Mouse (Mus musculus) stomach, embryonic 14.5 days (tissue): ENCODE data around the gene Hsph1. TPM values are rescaled to one million over a fixed set of nuclear protein-coding genes. Genes with fewer than 3 reads are reported as not detected.

ENCODE experiments used
- ATAC-seq: fragments of 200-750 bp; cut with Nextera tagmentation; 2 replicates; pipeline ENCODE4 v1.8.0; 2017; ENCODE audit warnings: low read depth, moderate TSS enrichment; ENCODE audit not compliant: insufficient number of reproducible peaks, insufficient read depth, low FRiP score
- H3K27ac ChIP-seq: fragments of 300-500 bp; sonication (generic); 2 replicates; pipeline ENCODE4 v1.5.1; 2014; ENCODE audit warnings: mild to moderate bottlenecking, low read length, moderate library complexity, mixed read lengths
- H3K27me3 ChIP-seq: fragments of 300-500 bp; sonication (generic); 2 replicates; pipeline ENCODE4 v1.6.1; 2014; ENCODE audit warnings: low read length, control low read depth, mixed read lengths; ENCODE audit not compliant: control insufficient read depth, insufficient read depth
- H3K36me3 ChIP-seq: fragments of 300-500 bp; sonication (generic); 2 replicates; pipeline ENCODE4 v1.6.1; 2014; ENCODE audit warnings: mild to moderate bottlenecking, control low read depth, low read length, moderate library complexity, mixed read lengths; ENCODE audit not compliant: control insufficient read depth, insufficient read depth
- H3K4me1 ChIP-seq: fragments of 300-500 bp; sonication (generic); 2 replicates; pipeline ENCODE4 v1.6.1; 2014; ENCODE audit warnings: low read length, control low read depth, mixed read lengths; ENCODE audit not compliant: control insufficient read depth, insufficient read depth
- H3K4me2 ChIP-seq: fragments of 300-500 bp; sonication (generic); replicated peaks from 2 replicates; pipeline ENCODE4 v1.6.1; 2014; ENCODE audit warnings: low read depth, low read length, control low read depth
- H3K4me3 ChIP-seq: fragments of 300-500 bp; sonication (generic); 2 replicates; pipeline ENCODE4 v1.5.1; 2014; ENCODE audit warnings: low read depth, low read length, control low read depth
- H3K9ac ChIP-seq: fragments of 300-500 bp; sonication (generic); replicated peaks from 2 replicates; pipeline ENCODE4 v1.6.1; 2014; ENCODE audit warnings: low read depth, mild to moderate bottlenecking, control low read depth, low read length, moderate library complexity, mixed read lengths
- H3K9me3 ChIP-seq: fragments of 300-500 bp; sonication (generic); 2 replicates; pipeline ENCODE4 v1.6.1; 2016; ENCODE audit warnings: low read depth, low read length, control low read depth; ENCODE audit not compliant: control insufficient read depth
- WGBS: fragments of 180-500 bp; shearing (Covaris S2); extraction: QIAGEN DNeasy Blood & Tissue Kit; methylation state at CpG from one replicate; pipeline ENCODE4 v1.1.7; 2014; 5-methylcytosine and 5-hydroxymethylcytosine counted together
- polyA plus RNA-seq: library from polyadenylated mRNA; unstranded; fragments of >200 nt; fragmentation: Nextera tagmentation; extraction: Ambion mirVana; gene quantifications from 2 replicates; pipeline ENCODE4 v1.2.1, GENCODE M21; 2014

Gene Hsph1
- polyA plus RNA-seq, 1 experiment from 2014 or later, result 42.7 TPM

DNA sequence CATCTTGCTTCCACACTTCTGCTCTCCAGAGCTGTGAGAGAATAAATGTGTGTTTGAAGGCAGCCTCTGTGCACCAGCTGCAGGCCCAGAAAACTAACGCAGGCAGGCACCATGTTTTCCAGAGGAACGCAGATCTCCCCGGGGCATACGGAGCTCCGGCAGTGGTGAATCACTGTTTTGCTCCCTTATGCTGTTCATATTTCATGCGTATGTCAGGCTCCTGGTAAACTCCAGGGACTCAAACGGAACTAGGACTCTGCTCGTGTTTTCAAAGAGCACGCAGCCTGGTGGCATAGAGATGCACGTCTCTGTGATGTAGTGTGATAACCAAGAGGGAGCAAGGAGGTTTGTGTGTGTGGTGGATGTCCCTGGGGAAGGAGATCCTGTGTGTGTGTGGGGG is 23.4 kb downstream of the Hsph1 start:
- H3K4me3 ChIP-seq, result no peak overlapping the region
- H3K9me3 ChIP-seq, result no peaks in the 10 kb centered on the region
- no peaks in the 10 kb centered on the region for H3K27me3 ChIP-seq
- peaks cover 22% of the 10 kb centered on the region for H3K36me3 ChIP-seq
- 0 out of 2 replicates have a peak, but pooled peaks cover 2% of the 10 kb centered on the region for H3K4me1 ChIP-seq
- H3K4me2 ChIP-seq, result no peak overlapping the region
- no peak overlapping the region for H3K9ac ChIP-seq
- 44% methylated on average over 10 of the region's 10 CpGs for WGBS
- no peak for ATAC-seq
- no peak overlapping the region for H3K27ac ChIP-seq

DNA sequence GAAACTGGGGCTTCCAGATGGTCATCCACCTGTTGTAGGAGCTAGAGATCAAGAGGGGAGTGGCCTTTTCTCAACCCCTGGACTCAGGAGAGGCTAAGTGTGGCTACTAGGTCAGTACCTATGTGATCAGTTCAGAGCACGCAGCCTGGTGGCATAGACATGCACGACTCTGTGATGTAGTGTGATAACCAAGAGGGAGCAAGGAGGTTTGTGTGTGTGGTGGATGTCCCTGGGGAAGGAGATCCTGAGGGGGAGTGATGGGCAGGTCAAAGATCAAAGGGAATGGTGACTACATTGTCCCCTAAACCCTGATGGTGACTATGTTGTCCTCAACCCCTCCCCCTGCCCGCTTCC is 24.0 kb downstream of the Hsph1 start:
- Histone ChIP-seq H3K27me3 (no peaks in the 10 kb centered on the region), H3K9ac (no peak overlapping the region), H3K4me1 (0 out of 2 replicates have a peak, but pooled peaks cover 2% of the 10 kb centered on the region), H3K9me3 (no peaks in the 10 kb centered on the region), H3K4me2 (no peak overlapping the region), H3K27ac (no peak overlapping the region), H3K36me3 (peaks cover 16% of the 10 kb centered on the region), H3K4me3 (no peak overlapping the region)
- ATAC-seq, result no peak
- whole genome bisulfite sequencing, result 88% methylated on average over 3 of the region's 3 CpGs

DNA sequence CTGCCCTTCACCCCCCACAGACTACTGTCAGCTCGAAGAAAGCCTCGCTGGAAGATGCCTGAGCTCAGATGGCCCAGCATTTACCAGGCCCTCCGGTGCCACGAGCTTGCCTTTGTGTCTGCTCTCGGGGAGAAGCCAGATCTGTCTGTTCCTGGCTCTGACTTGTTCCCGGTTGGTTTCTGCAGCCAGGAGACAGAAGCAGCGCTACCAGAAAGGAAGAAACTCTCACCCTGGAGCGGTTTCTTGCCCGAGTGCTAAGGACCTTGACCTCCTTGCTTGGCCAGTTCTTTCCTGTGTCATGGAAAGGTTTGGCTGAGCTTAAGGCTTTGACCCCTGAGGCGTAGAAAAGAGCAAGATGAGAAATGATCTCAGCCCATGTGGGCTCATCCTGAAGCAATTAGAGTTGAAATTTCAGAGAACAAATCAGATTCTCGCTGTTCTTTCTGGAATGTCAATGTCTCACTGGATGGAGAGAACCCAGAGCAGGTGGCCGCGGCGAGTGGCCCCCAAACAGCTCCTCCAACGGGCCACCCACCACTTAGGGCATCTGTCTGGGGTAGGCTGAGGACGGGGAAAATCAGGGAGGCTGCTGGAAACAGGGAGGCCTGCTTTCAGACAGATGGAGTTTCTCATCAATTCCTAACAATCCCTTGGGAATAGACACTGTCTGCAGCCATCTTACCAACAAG is 24.6 kb downstream of the Hsph1 start:
- Histone ChIP-seq H3K4me2 (no peak overlapping the region), H3K9me3 (no peaks in the 10 kb centered on the region), H3K4me3 (no peak overlapping the region), H3K4me1 (0 out of 2 replicates have a peak, but pooled peaks cover 2% of the 10 kb centered on the region), H3K9ac (no peak overlapping the region), H3K27me3 (no peaks in the 10 kb centered on the region), H3K36me3 (peaks cover 11% of the 10 kb centered on the region), H3K27ac (no peak overlapping the region)
- no peak for ATAC-seq
- WGBS, result 58% methylated on average over 16 of the region's 16 CpGs

DNA sequence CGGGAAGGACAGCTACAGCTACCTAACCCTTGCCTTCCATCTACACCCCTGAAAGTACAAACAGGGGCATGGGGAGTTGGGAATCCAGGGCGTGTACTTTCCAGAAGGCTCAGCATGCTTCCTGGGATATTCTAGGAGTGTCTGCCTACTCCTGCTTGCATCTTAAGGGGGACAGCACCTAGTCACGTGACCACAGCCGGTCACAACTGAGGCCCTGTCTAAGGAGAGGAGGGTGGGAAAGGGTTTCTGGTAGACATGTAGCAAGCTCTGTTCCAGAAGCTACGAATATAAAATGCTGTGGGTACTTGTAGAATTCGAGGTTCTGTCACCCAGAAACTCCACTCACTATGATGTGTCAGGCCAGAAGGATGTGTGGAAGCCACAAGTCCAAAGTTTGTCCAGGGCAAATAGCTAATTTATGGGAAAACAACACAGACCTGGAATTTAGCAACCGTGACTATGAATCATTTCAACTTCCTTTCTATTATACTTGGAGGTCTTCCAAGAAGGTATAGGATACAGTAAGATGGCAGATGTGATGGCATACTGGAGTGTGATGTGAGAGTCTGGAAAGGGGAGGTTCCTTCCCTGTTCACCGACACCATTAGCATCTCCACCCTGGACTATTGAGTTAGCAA is 29.0 kb downstream of the Hsph1 start:
- Histone ChIP-seq H3K36me3 (no peaks in the 10 kb centered on the region), H3K4me2 (no peak overlapping the region), H3K4me3 (no peak overlapping the region), H3K9me3 (no peaks in the 10 kb centered on the region), H3K27ac (no peak overlapping the region), H3K9ac (no peak overlapping the region), H3K4me1 (no peaks in the 10 kb centered on the region), H3K27me3 (no peaks in the 10 kb centered on the region)
- no peak for ATAC-seq
- 86% methylated on average over 8 of the region's 8 CpGs for WGBS

DNA sequence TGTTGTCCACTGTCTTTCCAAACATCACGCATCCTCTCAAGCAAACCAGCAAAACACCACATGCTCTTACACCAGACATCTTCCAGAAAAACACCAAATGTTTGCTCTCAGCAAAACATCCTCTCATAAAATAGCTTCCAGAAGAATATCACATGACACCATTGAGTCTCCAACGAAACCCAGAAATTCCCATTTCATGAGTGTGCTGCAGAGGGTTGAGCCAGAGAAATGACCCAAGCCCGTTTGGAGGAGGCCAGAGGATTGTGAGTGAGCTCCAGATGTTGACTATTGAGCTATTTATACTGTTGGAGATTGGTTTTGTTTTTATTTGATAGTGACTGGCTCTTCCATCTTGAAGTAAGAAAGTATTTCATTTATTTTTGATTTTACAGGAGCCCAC is 32.9 kb downstream of the Hsph1 start:
- WGBS, result 71% methylated on average over 3 of the region's 3 CpGs
- H3K9me3 ChIP-seq, result no peaks in the 10 kb centered on the region
- no peak overlapping the region for H3K9ac ChIP-seq
- no peak overlapping the region for H3K4me3 ChIP-seq
- no peaks in the 10 kb centered on the region for H3K4me1 ChIP-seq
- no peak for ATAC-seq
- no peaks in the 10 kb centered on the region for H3K36me3 ChIP-seq
- H3K27ac ChIP-seq, result no peak overlapping the region
- H3K4me2 ChIP-seq, result no peak overlapping the region
- no peaks in the 10 kb centered on the region for H3K27me3 ChIP-seq

DNA sequence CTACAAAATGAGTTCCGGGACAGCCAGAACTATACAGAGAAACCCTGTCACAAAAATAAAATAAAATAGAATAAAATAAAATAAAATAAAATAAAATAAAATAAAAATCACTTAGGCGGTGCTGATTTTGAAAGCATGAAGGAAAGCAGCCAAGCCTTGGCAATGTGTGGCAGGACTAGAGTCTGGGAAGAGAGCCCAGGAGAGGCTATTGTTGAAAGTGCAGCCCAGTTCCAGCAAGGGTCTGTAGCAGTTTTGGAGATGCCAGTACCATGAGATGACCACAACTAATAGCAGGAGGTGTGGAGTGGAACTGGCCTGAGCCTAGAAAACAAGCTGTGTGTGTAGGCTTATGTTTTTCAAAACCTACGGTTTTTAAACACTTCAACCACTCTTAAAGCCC is 34.2 kb downstream of the Hsph1 start:
- no peak for ATAC-seq
- 95% methylated on average over 3 of the region's 3 CpGs for WGBS
- no peaks in the 10 kb centered on the region for H3K9me3 ChIP-seq

DNA sequence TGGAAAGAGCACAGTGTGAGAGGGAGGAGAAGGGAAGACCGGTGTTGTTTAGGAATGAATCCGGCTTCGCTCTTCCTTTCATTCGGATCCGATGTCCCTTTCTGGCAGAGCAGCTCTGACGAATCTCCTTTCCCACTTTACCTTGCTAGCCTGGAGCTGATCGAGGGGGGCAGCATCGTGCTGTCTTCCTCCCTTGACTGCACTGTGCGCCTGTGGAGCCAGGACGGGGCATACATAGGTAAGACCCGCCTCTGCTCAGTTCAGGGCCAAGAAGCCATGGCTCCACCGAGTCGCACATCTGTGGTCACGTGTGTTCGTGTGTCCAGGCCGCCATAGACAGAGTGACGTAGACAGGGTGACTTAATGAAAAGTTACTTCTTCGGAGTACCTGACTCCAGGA is 38.8 kb downstream of the Hsph1 start:
- Histone ChIP-seq H3K9me3 (no peaks in the 10 kb centered on the region), H3K4me3 (no peak overlapping the region), H3K27me3 (no peaks in the 10 kb centered on the region), H3K4me2 (no peak overlapping the region), H3K27ac (no peak overlapping the region), H3K36me3 (no peaks in the 10 kb centered on the region), H3K4me1 (no peaks in the 10 kb centered on the region), H3K9ac (no peak overlapping the region)
- WGBS, result 41% methylated on average over 18 of the region's 18 CpGs
- no peak for ATAC-seq

More for the DNA sequence above, 34.2 kb downstream of the Hsph1 start:
- no peaks in the 10 kb centered on the region for H3K4me1 ChIP-seq
- H3K4me3 ChIP-seq, result no peak overlapping the region
- H3K9ac ChIP-seq, result no peak overlapping the region
- no peaks in the 10 kb centered on the region for H3K36me3 ChIP-seq
- no peaks in the 10 kb centered on the region for H3K27me3 ChIP-seq
- no peak overlapping the region for H3K27ac ChIP-seq
- H3K4me2 ChIP-seq, result no peak overlapping the region

DNA sequence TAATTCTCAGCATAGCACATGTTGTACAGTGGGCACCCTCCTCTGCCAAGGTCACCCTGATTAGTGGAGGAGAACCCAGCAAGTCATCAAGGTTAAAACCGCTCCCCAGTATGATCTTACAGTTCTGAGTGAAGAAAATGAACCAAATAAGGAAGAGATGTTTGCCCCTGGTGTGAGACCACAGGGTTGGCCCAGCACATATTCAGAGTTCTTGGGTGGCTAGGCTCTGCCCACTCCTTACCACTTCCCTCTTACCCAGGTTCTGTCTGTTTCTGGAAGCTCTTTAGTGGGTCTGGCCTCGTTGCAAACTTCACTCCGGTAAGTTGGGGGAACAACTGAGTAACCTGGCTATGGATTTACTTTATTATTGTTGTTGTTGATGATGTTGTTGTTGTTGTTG is 42.0 kb downstream of the Hsph1 start:
- Histone ChIP-seq H3K4me3 (no peak overlapping the region), H3K4me1 (no peaks in the 10 kb centered on the region), H3K4me2 (no peak overlapping the region), H3K9me3 (no peaks in the 10 kb centered on the region), H3K9ac (no peak overlapping the region), H3K36me3 (no peaks in the 10 kb centered on the region), H3K27ac (no peak overlapping the region), H3K27me3 (no peaks in the 10 kb centered on the region)
- WGBS, result 94% methylated on average over 3 of the region's 3 CpGs
- ATAC-seq, result no peak

DNA sequence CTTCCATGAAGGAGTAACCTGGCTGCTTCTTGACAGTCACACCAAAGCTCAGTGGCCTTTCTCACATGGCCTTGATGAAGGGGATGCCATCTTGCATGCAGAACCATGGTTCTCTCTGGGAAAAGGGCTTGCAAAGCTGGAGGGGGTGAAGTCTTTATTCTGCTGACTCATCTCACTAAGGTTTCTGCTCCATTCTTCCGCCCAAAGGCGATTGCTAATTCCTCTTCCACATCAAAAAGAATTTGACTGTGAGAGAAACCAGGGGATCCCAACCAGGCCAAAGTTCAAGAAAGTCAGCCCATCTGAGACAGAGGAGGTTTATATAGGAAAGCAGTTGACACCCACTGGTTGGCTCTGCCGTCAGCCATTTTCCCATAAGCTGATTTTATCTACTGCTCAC is 46.2 kb downstream of the Hsph1 start:
- no peak overlapping the region for H3K9ac ChIP-seq
- H3K27me3 ChIP-seq, result no peaks in the 10 kb centered on the region
- H3K36me3 ChIP-seq, result no peaks in the 10 kb centered on the region
- H3K4me3 ChIP-seq, result no peak overlapping the region
- no peak overlapping the region for H3K27ac ChIP-seq
- no peaks in the 10 kb centered on the region for H3K9me3 ChIP-seq
- no peaks in the 10 kb centered on the region for H3K4me1 ChIP-seq
- no peak for ATAC-seq
- WGBS, result 34% methylated on average over 3 of the region's 3 CpGs
- H3K4me2 ChIP-seq, result no peak overlapping the region
